Mouse (Mus musculus): ENCODE measurements around the gene Tmem213. TPM values are rescaled to one million over a fixed set of nuclear protein-coding genes. Genes with fewer than 3 reads are reported as not detected.

Tmem213 gene
- polyA plus RNA-seq, 1 experiment from 2014 or later = not detected

- WGBS = 59% methylated on average over 4 of the region's 4 CpGs
- Histone ChIP-seq H3K9ac (ENCODE audit: low read depth, low read length) (no peak overlapping the region), H3K27me3 (replicated peaks; ENCODE audit: control insufficient read depth, insufficient read depth, low read length) (no peaks in the 10 kb centered on the region), H3K27ac (ENCODE audit: low read depth, low read length) (no peak overlapping the region), H3K4me2 (no peak overlapping the region), H3K4me1 (replicated peaks; ENCODE audit: control insufficient read depth, insufficient read depth, low read length) (peaks cover 5% of the 10 kb centered on the region), H3K36me3 (ENCODE audit: control insufficient read depth, insufficient read depth, low read length) (no peaks in the 10 kb centered on the region), H3K4me3 (ENCODE audit: low read depth, low read length) (no peak overlapping the region), H3K9me3 (ENCODE audit: control insufficient read depth, low read length) (no peaks in the 10 kb centered on the region)
- ATAC-seq (replicated peaks; ENCODE audit: low FRiP score) = no peak
- no peak for DNase-seq (ENCODE audit: low spot score)
Observed at GRCm38 (mm10) chr6:38080364-38080763, 28.7 kb upstream of the Tmem213 start.

GRCm38 (mm10) chr6:38081727-38082341 lies 27.2 kb upstream of the Tmem213 start:
- WGBS = 67% methylated on average over 11 of the region's 11 CpGs
- DNase-seq (ENCODE audit: low spot score) = no peak

GRCm38 (mm10) chr6:38083204-38083603 lies 25.9 kb upstream of the Tmem213 start:
- H3K9me3 ChIP-seq (ENCODE audit: control insufficient read depth, low read length) = no peaks in the 10 kb centered on the region

More at GRCm38 (mm10) chr6:38081727-38082341, 27.2 kb upstream of the Tmem213 start:
- H3K4me3 ChIP-seq (ENCODE audit: low read depth, low read length) = no peak overlapping the region
- H3K9me3 ChIP-seq (ENCODE audit: control insufficient read depth, low read length) = no peaks in the 10 kb centered on the region
- no peak overlapping the region for H3K9ac ChIP-seq (ENCODE audit: low read depth, low read length)
- H3K4me1 ChIP-seq (replicated peaks; ENCODE audit: control insufficient read depth, insufficient read depth, low read length) = peaks cover 5% of the 10 kb centered on the region
- no peaks in the 10 kb centered on the region for H3K27me3 ChIP-seq (replicated peaks; ENCODE audit: control insufficient read depth, insufficient read depth, low read length)
- H3K27ac ChIP-seq (ENCODE audit: low read depth, low read length) = no peak overlapping the region
- H3K4me2 ChIP-seq = no peak overlapping the region
- H3K36me3 ChIP-seq (ENCODE audit: control insufficient read depth, insufficient read depth, low read length) = no peaks in the 10 kb centered on the region
- no peak for ATAC-seq (replicated peaks; ENCODE audit: low FRiP score)

GRCm38 (mm10) chr6:38087242-38088026 lies 21.6 kb upstream of the Tmem213 start:
- no peak for ATAC-seq (replicated peaks; ENCODE audit: low FRiP score)
- H3K4me3 ChIP-seq (ENCODE audit: low read depth, low read length) = no peak overlapping the region
- H3K9ac ChIP-seq (ENCODE audit: low read depth, low read length) = no peak overlapping the region
- no peaks in the 10 kb centered on the region for H3K27me3 ChIP-seq (replicated peaks; ENCODE audit: control insufficient read depth, insufficient read depth, low read length)
- no peaks in the 10 kb centered on the region for H3K4me1 ChIP-seq (replicated peaks; ENCODE audit: control insufficient read depth, insufficient read depth, low read length)
- H3K9me3 ChIP-seq (ENCODE audit: control insufficient read depth, low read length) = no peaks in the 10 kb centered on the region
- DNase-seq (ENCODE audit: low spot score) = no peak
- WGBS = 79% methylated on average over 9 of the region's 9 CpGs
- H3K27ac ChIP-seq (ENCODE audit: low read depth, low read length) = no peak overlapping the region
- no peaks in the 10 kb centered on the region for H3K36me3 ChIP-seq (ENCODE audit: control insufficient read depth, insufficient read depth, low read length)
- H3K4me2 ChIP-seq = no peak overlapping the region

More at GRCm38 (mm10) chr6:38083204-38083603, 25.9 kb upstream of the Tmem213 start:
- no peaks in the 10 kb centered on the region for H3K27me3 ChIP-seq (replicated peaks; ENCODE audit: control insufficient read depth, insufficient read depth, low read length)
- H3K4me1 ChIP-seq (replicated peaks; ENCODE audit: control insufficient read depth, insufficient read depth, low read length) = peaks cover 5% of the 10 kb centered on the region
- H3K9ac ChIP-seq (ENCODE audit: low read depth, low read length) = no peak overlapping the region
- no peaks in the 10 kb centered on the region for H3K36me3 ChIP-seq (ENCODE audit: control insufficient read depth, insufficient read depth, low read length)
- no peak overlapping the region for H3K4me3 ChIP-seq (ENCODE audit: low read depth, low read length)
- WGBS = 45% methylated on average over 4 of the region's 4 CpGs
- no peak for ATAC-seq (replicated peaks; ENCODE audit: low FRiP score)
- no peak overlapping the region for H3K4me2 ChIP-seq
- no peak overlapping the region for H3K27ac ChIP-seq (ENCODE audit: low read depth, low read length)
- no peak for DNase-seq (ENCODE audit: low spot score)

- WGBS = 83% methylated on average over 8 of the region's 8 CpGs
- H3K9me3 ChIP-seq (ENCODE audit: control insufficient read depth, low read length) = no peaks in the 10 kb centered on the region
- ATAC-seq (replicated peaks; ENCODE audit: low FRiP score) = no peak
Observed at GRCm38 (mm10) chr6:38092539-38092938, 16.5 kb upstream of the Tmem213 start.

GRCm38 (mm10) chr6:38094701-38095100 lies 14.4 kb upstream of the Tmem213 start:
- Histone ChIP-seq H3K4me2 (no peak overlapping the region), H3K27me3 (replicated peaks; ENCODE audit: control insufficient read depth, insufficient read depth, low read length) (no peaks in the 10 kb centered on the region)

More at GRCm38 (mm10) chr6:38092539-38092938, 16.5 kb upstream of the Tmem213 start:
- H3K4me1 ChIP-seq (replicated peaks; ENCODE audit: control insufficient read depth, insufficient read depth, low read length) = no peaks in the 10 kb centered on the region
- no peaks in the 10 kb centered on the region for H3K27me3 ChIP-seq (replicated peaks; ENCODE audit: control insufficient read depth, insufficient read depth, low read length)
- H3K4me3 ChIP-seq (ENCODE audit: low read depth, low read length) = no peak overlapping the region
- no peak overlapping the region for H3K4me2 ChIP-seq
- H3K27ac ChIP-seq (ENCODE audit: low read depth, low read length) = no peak overlapping the region
- H3K9ac ChIP-seq (ENCODE audit: low read depth, low read length) = no peak overlapping the region
- DNase-seq (ENCODE audit: low spot score) = no peak
- no peaks in the 10 kb centered on the region for H3K36me3 ChIP-seq (ENCODE audit: control insufficient read depth, insufficient read depth, low read length)

GRCm38 (mm10) chr6:38096961-38097370 lies 12.1 kb upstream of the Tmem213 start:
- DNase-seq (ENCODE audit: low spot score) (no peak), ATAC-seq (replicated peaks; ENCODE audit: low FRiP score) (no peak)

More at GRCm38 (mm10) chr6:38094701-38095100, 14.4 kb upstream of the Tmem213 start:
- H3K36me3 ChIP-seq (ENCODE audit: control insufficient read depth, insufficient read depth, low read length) = no peaks in the 10 kb centered on the region
- DNase-seq (ENCODE audit: low spot score) (no peak), ATAC-seq (replicated peaks; ENCODE audit: low FRiP score) (no peak)
- no peak overlapping the region for H3K27ac ChIP-seq (ENCODE audit: low read depth, low read length)
- H3K4me1 ChIP-seq (replicated peaks; ENCODE audit: control insufficient read depth, insufficient read depth, low read length) = no peaks in the 10 kb centered on the region
- no peak overlapping the region for H3K9ac ChIP-seq (ENCODE audit: low read depth, low read length)
- no peaks in the 10 kb centered on the region for H3K9me3 ChIP-seq (ENCODE audit: control insufficient read depth, low read length)
- no peak overlapping the region for H3K4me3 ChIP-seq (ENCODE audit: low read depth, low read length)
- WGBS = 83% methylated on average over 10 of the region's 10 CpGs

GRCm38 (mm10) chr6:38102216-38102795 lies 6.7 kb upstream of the Tmem213 start:
- Histone ChIP-seq H3K36me3 (ENCODE audit: control insufficient read depth, insufficient read depth, low read length) (no peaks in the 10 kb centered on the region), H3K9me3 (ENCODE audit: control insufficient read depth, low read length) (no peaks in the 10 kb centered on the region), H3K4me2 (no peak overlapping the region), H3K9ac (ENCODE audit: low read depth, low read length) (no peak overlapping the region), H3K4me1 (replicated peaks; ENCODE audit: control insufficient read depth, insufficient read depth, low read length) (0 out of 2 replicates have a peak, but pooled peaks cover 3% of the 10 kb centered on the region), H3K27me3 (replicated peaks; ENCODE audit: control insufficient read depth, insufficient read depth, low read length) (no peaks in the 10 kb centered on the region), H3K4me3 (ENCODE audit: low read depth, low read length) (no peak overlapping the region), H3K27ac (ENCODE audit: low read depth, low read length) (no peak overlapping the region)
- 83% methylated on average over 7 of the region's 7 CpGs for WGBS
- ATAC-seq (replicated peaks; ENCODE audit: low FRiP score) (no peak), DNase-seq (ENCODE audit: low spot score) (no peak)

More at GRCm38 (mm10) chr6:38096961-38097370, 12.1 kb upstream of the Tmem213 start:
- no peaks in the 10 kb centered on the region for H3K9me3 ChIP-seq (ENCODE audit: control insufficient read depth, low read length)
- no peaks in the 10 kb centered on the region for H3K4me1 ChIP-seq (replicated peaks; ENCODE audit: control insufficient read depth, insufficient read depth, low read length)
- no peak overlapping the region for H3K9ac ChIP-seq (ENCODE audit: low read depth, low read length)
- H3K27ac ChIP-seq (ENCODE audit: low read depth, low read length) = no peak overlapping the region
- WGBS = 51% methylated on average over 5 of the region's 5 CpGs
- no peaks in the 10 kb centered on the region for H3K27me3 ChIP-seq (replicated peaks; ENCODE audit: control insufficient read depth, insufficient read depth, low read length)
- no peak overlapping the region for H3K4me3 ChIP-seq (ENCODE audit: low read depth, low read length)
- no peak overlapping the region for H3K4me2 ChIP-seq
- no peaks in the 10 kb centered on the region for H3K36me3 ChIP-seq (ENCODE audit: control insufficient read depth, insufficient read depth, low read length)
